Mouse (Mus musculus) olfactory bulb, adult 2 months (tissue): Measurements from ENCODE around the gene Ppil3.

ENCODE experiments used
- CTCF ChIP-seq: fragments of 200-500 bp; IDR thresholded peaks from 2 replicates; pipeline ENCODE4 v1.5.1; 2012; ENCODE audit warnings: low read depth, mild to moderate bottlenecking, low read length, moderate library complexity; ENCODE audit not compliant: insufficient read depth
- POLR2A ChIP-seq: fragments of 200-500 bp; IDR thresholded peaks from 2 replicates; pipeline ENCODE4 v1.6.1; 2012; ENCODE audit warnings: mild to moderate bottlenecking, low read depth, low read length, moderate library complexity; ENCODE audit not compliant: insufficient read depth

DNA sequence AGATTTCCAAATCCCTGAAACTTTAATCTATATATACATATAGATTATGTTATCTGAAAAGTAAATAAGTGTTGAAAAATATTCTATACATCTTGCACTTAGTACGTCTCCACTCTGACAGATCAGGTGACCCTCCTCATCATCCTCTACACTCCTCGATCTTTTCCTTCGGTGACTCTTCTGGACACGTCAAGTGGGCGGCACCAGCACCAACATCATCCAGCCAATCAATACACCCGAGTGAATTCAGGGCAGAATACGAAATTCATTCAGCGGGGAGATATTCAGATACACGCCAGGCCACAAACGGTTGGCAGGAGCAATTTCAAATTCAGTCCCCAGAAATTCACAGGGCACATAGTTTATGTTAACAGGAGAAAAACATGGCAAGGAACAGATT is 25.3 kb downstream of the Ppil3 start:
- TF ChIP-seq POLR2A (no peak), CTCF (no peak)
